Mouse (Mus musculus) hindbrain, embryonic 14.5 days (tissue): ENCODE measurements around the gene Hspb3. TPM values are rescaled to one million over a fixed set of nuclear protein-coding genes. Genes with fewer than 3 reads are reported as not detected.
A peak's percentile ranks its signal among the peaks of the same experiment; 100 is the strongest.

ENCODE experiments used
- ATAC-seq: fragments of 200-750 bp; cut with Nextera tagmentation; 2 replicates; pipeline ENCODE4 v1.8.0; 2017; ENCODE audit warnings: moderate number of reproducible peaks, mild to moderate bottlenecking, moderate TSS enrichment, moderate library complexity; ENCODE audit not compliant: low FRiP score
- DNase-seq: peaks from one replicate; pipeline ENCODE4 v3.0.0-alpha.2; 2015; ENCODE audit warnings: low spot score
- H3K27ac ChIP-seq: fragments of 300-500 bp; sonication (generic); 2 replicates; pipeline ENCODE4 v1.5.1; 2014; ENCODE audit warnings: mild to moderate bottlenecking, moderate library complexity
- H3K27me3 ChIP-seq: fragments of 300-500 bp; sonication (generic); 2 replicates; pipeline ENCODE4 v1.6.1; 2014; ENCODE audit warnings: mild to moderate bottlenecking, low read length, mixed read lengths; ENCODE audit not compliant: control insufficient read depth, insufficient read depth
- H3K36me3 ChIP-seq: fragments of 300-500 bp; sonication (generic); replicated peaks from 2 replicates; pipeline ENCODE4 v1.6.1; 2014; ENCODE audit not compliant: control insufficient read depth, insufficient read depth
- H3K4me1 ChIP-seq: fragments of 300-500 bp; sonication (generic); replicated peaks from 2 replicates; pipeline ENCODE4 v1.6.1; 2014; ENCODE audit warnings: antibody characterized with exemption, low read length, mixed read lengths; ENCODE audit not compliant: control insufficient read depth, insufficient read depth
- H3K4me2 ChIP-seq: fragments of 300-500 bp; sonication (generic); replicated peaks from 2 replicates; pipeline ENCODE4 v1.6.1; 2014; ENCODE audit warnings: mild to moderate bottlenecking, moderate library complexity
- H3K4me3 ChIP-seq: fragments of 300-500 bp; sonication (generic); replicated peaks from 2 replicates; pipeline ENCODE4 v1.5.1; 2014; ENCODE audit warnings: mild to moderate bottlenecking, low read length
- H3K9ac ChIP-seq: fragments of 300-500 bp; sonication (generic); 2 replicates; pipeline ENCODE4 v1.6.1; 2014
- H3K9me3 ChIP-seq: fragments of 300-500 bp; sonication (generic); 2 replicates; pipeline ENCODE4 v1.6.1; 2016; ENCODE audit warnings: low read length; ENCODE audit not compliant: control insufficient read depth
- WGBS: fragments of 180-500 bp; shearing (Covaris S2); extraction: QIAGEN DNeasy Blood & Tissue Kit; methylation state at CpG from one replicate; pipeline ENCODE4 v1.1.7; 2014; 5-methylcytosine and 5-hydroxymethylcytosine counted together
- polyA plus RNA-seq: library from polyadenylated mRNA; unstranded; fragments of >200 nt; fragmentation: Nextera tagmentation; extraction: Ambion mirVana; gene quantifications from 2 replicates; pipeline ENCODE4 v1.2.1, GENCODE M21; 2014

Hspb3 gene
- polyA plus RNA-seq, 1 experiment from 2014 or later = 0.25 TPM

DNA sequence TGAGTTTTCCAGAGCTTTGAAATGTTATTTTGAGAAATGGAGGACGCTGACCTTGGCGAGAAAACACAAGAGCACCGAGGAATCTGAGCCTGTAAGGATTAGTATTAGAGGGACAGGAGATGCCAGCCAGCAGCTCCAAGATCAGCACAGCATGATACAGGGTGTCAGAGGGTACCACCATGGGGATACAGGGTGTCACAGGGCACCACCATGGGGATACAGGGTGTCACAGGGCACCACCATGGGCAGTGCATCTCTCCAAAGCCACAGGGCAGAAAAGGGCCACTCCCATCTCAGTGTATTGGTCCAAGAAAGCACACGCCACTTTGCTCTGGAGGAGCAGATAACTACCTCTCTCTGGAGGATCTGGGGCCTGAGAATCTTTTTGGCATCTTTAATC lies 6.8 kb downstream of the Hspb3 start:
- 91% methylated on average over 4 of the region's 4 CpGs for WGBS
- Histone ChIP-seq H3K4me3 (no peak overlapping the region), H3K36me3 (no peaks in the 10 kb centered on the region)

GRCm38 (mm10) chr13:113655511-113655910 lies 8.0 kb downstream of the Hspb3 start:
- no peaks in the 10 kb centered on the region for H3K27me3 ChIP-seq
- H3K9ac ChIP-seq = no peak overlapping the region
- H3K4me1 ChIP-seq = no peaks in the 10 kb centered on the region
- WGBS = 79% methylated on average over 4 of the region's 4 CpGs
- H3K4me2 ChIP-seq = no peak overlapping the region
- no peaks in the 10 kb centered on the region for H3K36me3 ChIP-seq
- no peak overlapping the region for H3K4me3 ChIP-seq
- H3K27ac ChIP-seq = no peak overlapping the region
- no peak for ATAC-seq
- H3K9me3 ChIP-seq = no peaks in the 10 kb centered on the region
- no peak for DNase-seq

More for the DNA sequence above, 6.8 kb downstream of the Hspb3 start:
- Histone ChIP-seq H3K9me3 (no peaks in the 10 kb centered on the region), H3K27me3 (no peaks in the 10 kb centered on the region), H3K27ac (no peak overlapping the region), H3K9ac (no peak overlapping the region), H3K4me2 (no peak overlapping the region), H3K4me1 (no peaks in the 10 kb centered on the region)
- DNase-seq (no peak), ATAC-seq (no peak)

GRCm38 (mm10) chr13:113640944-113641597 lies 22.4 kb downstream of the Hspb3 start:
- H3K27me3 ChIP-seq = no peaks in the 10 kb centered on the region
- 50% methylated on average over 11 of the region's 11 CpGs for WGBS
- H3K36me3 ChIP-seq = no peaks in the 10 kb centered on the region
- no peaks in the 10 kb centered on the region; the same call in 1 of the 2 replicates for H3K4me1 ChIP-seq
- no peaks in the 10 kb centered on the region for H3K9me3 ChIP-seq
- 0 out of 2 replicates have a peak overlapping the region, but pooled peaks have one; percentile 7 for H3K4me2 ChIP-seq
- no peak overlapping the region for H3K9ac ChIP-seq
- ATAC-seq = peak; percentile 84
- H3K4me3 ChIP-seq = no peak overlapping the region
- H3K27ac ChIP-seq = no peak overlapping the region
- DNase-seq = peak; percentile 58

GRCm38 (mm10) chr13:113638914-113639313 lies 24.6 kb downstream of the Hspb3 start:
- ATAC-seq (no peak), DNase-seq (peak; percentile 79)
- no peaks in the 10 kb centered on the region; the same call in 1 of the 2 replicates for H3K4me1 ChIP-seq
- H3K9me3 ChIP-seq = no peaks in the 10 kb centered on the region
- H3K4me2 ChIP-seq = no peak overlapping the region
- H3K9ac ChIP-seq = no peak overlapping the region
- H3K36me3 ChIP-seq = no peaks in the 10 kb centered on the region
- H3K27me3 ChIP-seq = no peaks in the 10 kb centered on the region
- H3K4me3 ChIP-seq = no peak overlapping the region
- no peak overlapping the region for H3K27ac ChIP-seq
- WGBS = 30% methylated on average over 7 of the region's 7 CpGs

DNA sequence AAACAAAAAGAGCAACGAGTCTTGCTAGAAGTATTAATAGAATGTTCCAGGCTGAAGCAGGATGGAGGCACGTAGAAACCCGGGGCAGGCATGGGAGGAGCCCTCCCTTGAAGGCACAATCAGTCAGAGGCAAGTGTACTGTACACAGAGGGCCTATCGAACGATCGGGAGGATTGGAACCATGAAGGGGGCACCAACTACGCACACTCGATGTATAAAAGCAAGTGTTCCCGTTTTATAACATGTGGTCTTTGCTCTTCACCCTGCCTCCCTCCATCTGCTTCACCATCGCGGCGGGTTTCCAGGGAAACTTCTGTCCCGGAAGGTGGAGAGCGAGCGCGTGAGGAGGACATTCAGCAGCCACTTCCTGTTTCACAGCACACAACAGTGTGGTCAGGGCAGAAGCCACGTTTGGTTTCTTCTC lies 27.7 kb downstream of the Hspb3 start:
- H3K4me1 ChIP-seq = no peaks in the 10 kb centered on the region; the same call in 1 of the 2 replicates
- H3K4me3 ChIP-seq = no peak overlapping the region
- DNase-seq = no peak
- H3K27ac ChIP-seq = no peak overlapping the region
- H3K36me3 ChIP-seq = no peaks in the 10 kb centered on the region
- H3K4me2 ChIP-seq = no peak overlapping the region
- no peak overlapping the region for H3K9ac ChIP-seq
- no peaks in the 10 kb centered on the region for H3K27me3 ChIP-seq
- no peaks in the 10 kb centered on the region for H3K9me3 ChIP-seq
- no peak for ATAC-seq
- 82% methylated on average over 17 of the region's 17 CpGs for WGBS

DNA sequence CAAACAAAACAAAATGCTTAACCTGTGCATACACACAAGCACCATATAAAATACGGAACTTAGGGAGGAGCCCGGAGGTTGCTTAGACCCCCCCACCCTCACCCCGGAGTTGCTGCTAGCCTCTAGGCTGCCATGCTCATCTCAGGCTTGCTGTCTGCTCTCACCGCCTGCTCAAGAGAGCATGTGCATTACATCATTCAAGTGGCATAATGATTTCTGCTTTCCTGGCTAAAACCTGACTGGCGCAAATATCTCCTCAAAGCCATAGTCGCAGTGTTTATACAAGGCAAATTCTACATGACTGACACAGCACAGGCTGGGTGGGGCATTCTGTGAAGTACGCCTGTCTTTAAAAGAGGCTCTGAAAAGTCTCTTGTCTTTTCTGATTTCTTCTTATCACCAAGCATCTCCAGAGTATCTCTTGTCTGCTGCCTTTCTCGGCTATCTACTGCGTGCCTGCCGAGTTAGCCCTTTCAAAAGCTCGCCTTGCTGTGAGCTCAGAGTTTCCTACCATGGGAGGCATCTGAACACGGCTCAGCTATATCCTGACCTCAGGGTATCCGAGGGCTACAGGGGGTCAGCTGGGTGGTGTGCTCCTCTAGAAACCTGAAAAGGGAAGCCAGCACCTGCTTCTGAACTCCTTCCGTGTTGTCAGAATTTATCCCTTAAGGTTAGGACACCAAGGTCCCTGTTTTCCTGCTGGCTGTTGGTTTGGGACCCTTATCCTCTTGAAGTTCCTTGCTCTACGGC lies 28.6 kb downstream of the Hspb3 start:
- ATAC-seq = no peak
- no peaks in the 10 kb centered on the region for H3K4me1 ChIP-seq
- 87% methylated on average over 15 of the region's 15 CpGs for WGBS
- no peak overlapping the region for H3K27ac ChIP-seq
- DNase-seq = no peak
- H3K27me3 ChIP-seq = no peaks in the 10 kb centered on the region
- H3K36me3 ChIP-seq = no peaks in the 10 kb centered on the region
- no peaks in the 10 kb centered on the region for H3K9me3 ChIP-seq
- H3K9ac ChIP-seq = no peak overlapping the region
- H3K4me3 ChIP-seq = no peak overlapping the region
- H3K4me2 ChIP-seq = no peak overlapping the region

DNA sequence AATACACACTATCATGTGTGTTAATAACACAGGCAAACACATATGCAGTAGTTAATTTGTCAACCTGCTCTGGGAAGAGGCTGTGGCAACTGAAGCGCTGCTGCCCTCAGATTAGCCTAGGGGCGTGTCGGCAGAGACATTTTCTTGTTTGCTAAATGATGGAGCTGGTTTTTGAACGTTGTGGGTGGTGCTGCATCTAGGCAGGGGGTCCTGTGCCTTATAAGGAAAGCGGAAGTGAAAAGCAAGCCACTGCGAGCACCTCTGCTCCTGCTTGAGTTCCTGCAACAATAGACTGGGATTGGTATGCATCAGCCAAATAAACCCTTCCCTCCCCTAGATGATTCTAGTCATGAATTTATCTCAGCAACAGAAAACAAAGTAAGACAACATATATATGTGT lies 31.0 kb downstream of the Hspb3 start:
- 51% methylated on average over 6 of the region's 6 CpGs for WGBS
- no peak overlapping the region for H3K27ac ChIP-seq
- no peak overlapping the region for H3K4me2 ChIP-seq
- no peaks in the 10 kb centered on the region for H3K4me1 ChIP-seq
- DNase-seq (no peak), ATAC-seq (no peak)
- H3K4me3 ChIP-seq = no peak overlapping the region
- H3K9ac ChIP-seq = no peak overlapping the region
- no peaks in the 10 kb centered on the region for H3K9me3 ChIP-seq
- H3K36me3 ChIP-seq = no peaks in the 10 kb centered on the region
- no peaks in the 10 kb centered on the region for H3K27me3 ChIP-seq

- no peak for ATAC-seq
- H3K36me3 ChIP-seq = no peaks in the 10 kb centered on the region
- H3K27me3 ChIP-seq = no peaks in the 10 kb centered on the region
- no peak overlapping the region for H3K9ac ChIP-seq
- DNase-seq = no peak
- H3K9me3 ChIP-seq = no peaks in the 10 kb centered on the region
- no peaks in the 10 kb centered on the region for H3K4me1 ChIP-seq
- WGBS = 86% methylated on average over 8 of the region's 8 CpGs
- H3K27ac ChIP-seq = no peak overlapping the region
- H3K4me3 ChIP-seq = no peak overlapping the region
- H3K4me2 ChIP-seq = no peak overlapping the region
Observed at GRCm38 (mm10) chr13:113627601-113628000, 35.9 kb downstream of the Hspb3 start.

GRCm38 (mm10) chr13:113622865-113623255 lies 40.6 kb downstream of the Hspb3 start:
- Histone ChIP-seq H3K27me3 (no peaks in the 10 kb centered on the region), H3K27ac (no peak overlapping the region), H3K4me3 (no peak overlapping the region), H3K4me1 (no peaks in the 10 kb centered on the region), H3K9ac (no peak overlapping the region), H3K9me3 (no peaks in the 10 kb centered on the region), H3K4me2 (no peak overlapping the region), H3K36me3 (no peaks in the 10 kb centered on the region)
- no peak for DNase-seq
- WGBS = 88% methylated on average over 8 of the region's 8 CpGs
- ATAC-seq = no peak
